Mouse (Mus musculus) hindbrain, embryonic 12.5 days (tissue): ENCODE results near the gene Mcl1. TPM values are rescaled to one million over a fixed set of nuclear protein-coding genes. Genes with fewer than 3 reads are reported as not detected.
"Not testable (repeated sequence)": the region's sequence is repeated elsewhere in the genome, so short reads cannot be mapped to it uniquely, and the experiment has no call there.

Experiments
- ATAC-seq: fragments of 200-750 bp; cut with Nextera tagmentation; 2 replicates; pipeline ENCODE4 v1.8.0; 2017; ENCODE audit warnings: moderate TSS enrichment; ENCODE audit not compliant: low FRiP score
- H3K27ac ChIP-seq: fragments of 300-500 bp; sonication (generic); 2 replicates; pipeline ENCODE4 v1.5.1; 2016; ENCODE audit warnings: mild to moderate bottlenecking
- H3K27me3 ChIP-seq: fragments of 300-500 bp; sonication (generic); 2 replicates; pipeline ENCODE4 v1.6.1; 2016; ENCODE audit warnings: mild to moderate bottlenecking
- H3K36me3 ChIP-seq: fragments of 300-500 bp; sonication (generic); 2 replicates; pipeline ENCODE4 v1.6.1; 2016; ENCODE audit warnings: mild to moderate bottlenecking
- H3K4me1 ChIP-seq: fragments of 300-500 bp; sonication (generic); 2 replicates; pipeline ENCODE4 v1.6.1; 2016
- H3K4me2 ChIP-seq: fragments of 300-500 bp; sonication (generic); replicated peaks from 2 replicates; pipeline ENCODE4 v1.6.1; 2016; ENCODE audit warnings: mild to moderate bottlenecking
- H3K4me3 ChIP-seq: fragments of 300-500 bp; sonication (generic); 2 replicates; pipeline ENCODE4 v1.5.1; 2016; ENCODE audit warnings: mild to moderate bottlenecking
- H3K9ac ChIP-seq: fragments of 300-500 bp; sonication (generic); 2 replicates; pipeline ENCODE4 v1.6.1; 2016; ENCODE audit warnings: mild to moderate bottlenecking, moderate library complexity
- H3K9me3 ChIP-seq: fragments of 300-500 bp; sonication (generic); replicated peaks from 2 replicates; pipeline ENCODE4 v1.6.1; 2016; ENCODE audit warnings: mild to moderate bottlenecking
- WGBS: fragments of 180-500 bp; shearing (Covaris S2); methylation state at CpG from one replicate; pipeline ENCODE4 v1.1.7; 2016; 5-methylcytosine and 5-hydroxymethylcytosine counted together
- polyA plus RNA-seq: library from polyadenylated mRNA; unstranded; fragments of >200 nt; fragmentation: Nextera tagmentation; extraction: Ambion mirVana; gene quantifications from 2 replicates; pipeline ENCODE4 v1.2.1, GENCODE M21; 2016

Mcl1 gene
- 86.4 TPM in 2 replicates for polyA plus RNA-seq

GRCm38 (mm10) chr3:95658236-95658867, at the start of gene Mcl1:
Mcl1 (plus strand) TSS chr3:95658788.
- H3K4me3 ChIP-seq, result peak within 1 kb of the TSS; percentile 99
- H3K27ac ChIP-seq, result peak within 1 kb of the TSS; percentile 99
- under 1% methylated on average over 43 of the region's 43 CpGs for WGBS
- peaks cover 37% of the 10 kb centered on the region for H3K4me1 ChIP-seq
- no peaks in the 10 kb centered on the region for H3K9me3 ChIP-seq
- peak; percentile 97 for ATAC-seq
- H3K9ac ChIP-seq, result peak within 1 kb of the TSS; percentile 99
- H3K4me2 ChIP-seq, result peak within 1 kb of the TSS; percentile 83
- peaks cover 18% of the 10 kb centered on the region for H3K36me3 ChIP-seq
- H3K27me3 ChIP-seq, result no peaks in the 10 kb centered on the region

GRCm38 (mm10) chr3:95609195-95609594, 49.4 kb upstream of the Mcl1 start:
- Histone ChIP-seq H3K9ac (no peak overlapping the region), H3K4me2 (no peak overlapping the region), H3K27me3 (no peaks in the 10 kb centered on the region), H3K27ac (no peak overlapping the region), H3K4me1 (no peaks in the 10 kb centered on the region), H3K36me3 (peaks cover 35% of the 10 kb centered on the region), H3K4me3 (no peak overlapping the region), H3K9me3 (no peaks in the 10 kb centered on the region)
- ATAC-seq, result no peak
- 77% methylated on average over 3 of the region's 3 CpGs for WGBS

- H3K27me3 ChIP-seq, result no peaks in the 10 kb centered on the region
- ATAC-seq, result no peak
- peaks cover 54% of the 10 kb centered on the region for H3K36me3 ChIP-seq
- no peak overlapping the region for H3K27ac ChIP-seq
- no peaks in the 10 kb centered on the region for H3K4me1 ChIP-seq
- 91% methylated on average over 1 of the region's 1 CpGs for WGBS
- no peaks in the 10 kb centered on the region for H3K9me3 ChIP-seq
- H3K9ac ChIP-seq, result no peak overlapping the region
- no peak overlapping the region for H3K4me2 ChIP-seq
- no peak overlapping the region for H3K4me3 ChIP-seq
These were observed 44.6 kb upstream of the Mcl1 start for GRCm38 (mm10) chr3:95613996-95614395.

GRCm38 (mm10) chr3:95618511-95618910, 40.1 kb upstream of the Mcl1 start:
- H3K27me3 ChIP-seq, result no peaks in the 10 kb centered on the region
- no peak overlapping the region for H3K27ac ChIP-seq
- ATAC-seq, result no peak
- peaks cover 51% of the 10 kb centered on the region for H3K36me3 ChIP-seq
- 88% methylated on average over 1 of the region's 1 CpGs for WGBS
- H3K4me1 ChIP-seq, result peaks cover 1% of the 10 kb centered on the region
- H3K9me3 ChIP-seq, result no peaks in the 10 kb centered on the region
- no peak overlapping the region for H3K9ac ChIP-seq
- no peak overlapping the region for H3K4me3 ChIP-seq
- no peak overlapping the region for H3K4me2 ChIP-seq

- H3K4me1 ChIP-seq, result peaks cover 13% of the 10 kb centered on the region
- H3K27ac ChIP-seq, result no peak overlapping the region
- no peaks in the 10 kb centered on the region for H3K9me3 ChIP-seq
- no peaks in the 10 kb centered on the region for H3K27me3 ChIP-seq
- no peak overlapping the region for H3K4me2 ChIP-seq
- WGBS, result 70% methylated on average over 1 of the region's 1 CpGs
- H3K9ac ChIP-seq, result no peak overlapping the region
- ATAC-seq, result no peak
- no peak overlapping the region for H3K4me3 ChIP-seq
- H3K36me3 ChIP-seq, result peaks cover 38% of the 10 kb centered on the region
These were observed 37.3 kb upstream of the Mcl1 start for GRCm38 (mm10) chr3:95621241-95621640.

GRCm38 (mm10) chr3:95622421-95622820, 36.2 kb upstream of the Mcl1 start:
- H3K27me3 ChIP-seq, H3K4me2 ChIP-seq, ATAC-seq, H3K4me3 ChIP-seq, H3K27ac ChIP-seq, H3K9ac ChIP-seq, H3K9me3 ChIP-seq: not testable (repeated sequence)
- Histone ChIP-seq H3K4me1 (peaks cover 15% of the 10 kb centered on the region), H3K36me3 (peaks cover 34% of the 10 kb centered on the region)
- 94% methylated on average over 20 of the region's 20 CpGs for WGBS

GRCm38 (mm10) chr3:95623551-95623950, 35.0 kb upstream of the Mcl1 start:
- H3K36me3 ChIP-seq, result peaks cover 34% of the 10 kb centered on the region
- peaks cover 15% of the 10 kb centered on the region for H3K4me1 ChIP-seq
- H3K9me3 ChIP-seq, result no peaks in the 10 kb centered on the region
- no peak overlapping the region for H3K4me2 ChIP-seq
- no peak overlapping the region for H3K4me3 ChIP-seq
- WGBS, result 60% methylated on average over 2 of the region's 2 CpGs
- no peak overlapping the region for H3K9ac ChIP-seq
- ATAC-seq, result no peak
- H3K27me3 ChIP-seq, result no peaks in the 10 kb centered on the region
- no peak overlapping the region for H3K27ac ChIP-seq

GRCm38 (mm10) chr3:95623991-95624515, 34.5 kb upstream of the Mcl1 start:
- WGBS, result 70% methylated on average over 5 of the region's 5 CpGs
- ATAC-seq, H3K27me3 ChIP-seq, H3K9me3 ChIP-seq: not testable (repeated sequence)
- H3K4me1 ChIP-seq, result peaks cover 15% of the 10 kb centered on the region
- H3K9ac ChIP-seq, result peak overlapping the region; percentile 41; the same call in 1 of the 2 replicates
- H3K4me3 ChIP-seq, result peak overlapping the region; percentile 59
- peaks cover 36% of the 10 kb centered on the region for H3K36me3 ChIP-seq
- peak overlapping the region; percentile 79 for H3K27ac ChIP-seq
- H3K4me2 ChIP-seq, result peak overlapping the region; percentile 51

GRCm38 (mm10) chr3:95624628-95625503, 33.7 kb upstream of the Mcl1 start, which contains the start of gene Ensa:
Ensa (plus strand) TSS chr3:95624993.
- ATAC-seq, result peak; percentile 99
- Histone ChIP-seq H3K9me3 (no peaks in the 10 kb centered on the region), H3K4me3 (peak within 1 kb of the TSS; percentile 59), H3K36me3 (peaks cover 36% of the 10 kb centered on the region), H3K4me2 (peak within 1 kb of the TSS; percentile 80), H3K9ac (peak within 1 kb of the TSS; percentile 70), H3K27me3 (no peaks in the 10 kb centered on the region), H3K27ac (peak within 1 kb of the TSS; percentile 89), H3K4me1 (peaks cover 15% of the 10 kb centered on the region)
- under 1% methylated on average over 44 of the region's 44 CpGs for WGBS

- WGBS, result 90% methylated on average over 5 of the region's 5 CpGs
- no peak overlapping the region for H3K9ac ChIP-seq
- peaks cover 15% of the 10 kb centered on the region for H3K4me1 ChIP-seq
- no peaks in the 10 kb centered on the region for H3K9me3 ChIP-seq
- H3K4me3 ChIP-seq, result no peak overlapping the region
- ATAC-seq, result no peak
- no peak overlapping the region for H3K27ac ChIP-seq
- H3K36me3 ChIP-seq, result peaks cover 55% of the 10 kb centered on the region
- H3K4me2 ChIP-seq, result no peak overlapping the region
- no peaks in the 10 kb centered on the region for H3K27me3 ChIP-seq
These were observed 30.8 kb upstream of the Mcl1 start for GRCm38 (mm10) chr3:95627763-95628162.

- 75% methylated on average over 4 of the region's 4 CpGs for WGBS
- Histone ChIP-seq H3K4me1 (peaks cover 9% of the 10 kb centered on the region), H3K4me2 (no peak overlapping the region), H3K27ac (no peak overlapping the region), H3K9me3 (no peaks in the 10 kb centered on the region), H3K36me3 (peaks cover 72% of the 10 kb centered on the region), H3K4me3 (no peak overlapping the region), H3K27me3 (no peaks in the 10 kb centered on the region), H3K9ac (no peak overlapping the region)
- no peak for ATAC-seq
These were observed 28.8 kb upstream of the Mcl1 start for GRCm38 (mm10) chr3:95629755-95630154.

- H3K4me1 ChIP-seq, result peaks cover 6% of the 10 kb centered on the region
- no peaks in the 10 kb centered on the region for H3K9me3 ChIP-seq
- WGBS, result 88% methylated on average over 3 of the region's 3 CpGs
- no peak for ATAC-seq
- H3K9ac ChIP-seq, result no peak overlapping the region
- H3K4me3 ChIP-seq, result no peak overlapping the region
- H3K4me2 ChIP-seq, result no peak overlapping the region
- peaks cover 83% of the 10 kb centered on the region for H3K36me3 ChIP-seq
- no peak overlapping the region for H3K27ac ChIP-seq
- no peaks in the 10 kb centered on the region for H3K27me3 ChIP-seq
These were observed 27.7 kb upstream of the Mcl1 start for GRCm38 (mm10) chr3:95630856-95631255.
